Mouse (Mus musculus): ENCODE data around the gene Suclg1. TPM values are rescaled to one million over a fixed set of nuclear protein-coding genes. Genes with fewer than 3 reads are reported as not detected.

Gene Suclg1
- polyA plus RNA-seq, 3 experiments from 2014 or later = 115 to 129 (median 128) TPM

Other genes with a start within 250 kb of the Suclg1 start
- gene Dnah6, start 26.7 kb upstream of the Suclg1 start, polyA plus RNA-seq (2017; shearing (Covaris generic)) = under 1 TPM in 1 of 3 experiments, not detected in 2; 0.05 TPM
- not detected for gene 4931417E11Rik, start 221.3 kb downstream of the Suclg1 start, polyA plus RNA-seq (2017; shearing (Covaris generic))